Mouse (Mus musculus): ENCODE results near the gene Osbpl8. TPM values are rescaled to one million over a fixed set of nuclear protein-coding genes. Genes with fewer than 3 reads are reported as not detected.

Osbpl8 gene
- polyA plus RNA-seq, 1 experiment from 2014 or later = 2.8 TPM

DNA sequence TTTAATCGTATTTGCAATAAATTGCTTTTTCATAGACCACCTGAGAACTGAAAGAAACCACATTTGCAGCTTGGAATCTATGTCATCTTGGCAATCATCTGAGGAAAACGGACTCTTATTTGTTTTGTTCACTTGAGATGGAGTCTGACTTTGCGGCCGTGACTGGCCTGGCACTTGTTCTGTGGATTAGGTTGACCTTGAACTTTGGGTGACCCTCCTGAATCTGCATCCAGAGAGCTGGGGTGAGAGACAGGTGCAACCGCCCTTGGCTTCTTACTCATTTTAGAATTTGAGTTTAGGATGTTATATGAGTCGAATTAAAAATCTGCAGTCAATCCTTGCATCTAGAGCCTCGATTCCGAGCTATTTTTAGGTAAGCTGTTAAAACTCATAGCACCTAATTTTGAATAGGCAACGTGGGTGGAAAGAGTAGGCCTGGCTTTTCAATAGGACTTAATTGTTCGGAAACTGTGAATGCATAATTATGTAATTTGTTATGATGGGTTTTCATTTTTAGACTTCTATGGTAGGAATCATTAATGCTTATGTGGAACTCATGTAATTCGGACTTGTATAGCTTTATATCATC is 20.1 kb upstream of the Osbpl8 start:
- Histone ChIP-seq H3K4me2 (replicated peaks; ENCODE audit: low read depth) (no peak overlapping the region), H3K27me3 (replicated peaks; ENCODE audit: control insufficient read depth, insufficient read depth, low read length) (no peaks in the 10 kb centered on the region), H3K36me3 (ENCODE audit: control insufficient read depth, insufficient read depth) (no peaks in the 10 kb centered on the region), H3K9ac (ENCODE audit: low read depth, low read length) (no peak overlapping the region), H3K4me1 (replicated peaks; ENCODE audit: control insufficient read depth, insufficient read depth, low read length) (no peaks in the 10 kb centered on the region), H3K4me3 (ENCODE audit: low read depth, low read length) (no peak overlapping the region), H3K9me3 (ENCODE audit: control insufficient read depth) (no peaks in the 10 kb centered on the region), H3K27ac (ENCODE audit: low read depth, low read length) (no peak overlapping the region)
- 79% methylated on average over 11 of the region's 11 CpGs for WGBS
- no peak for ATAC-seq
- no peak for TF ChIP-seq CTCF (IDR thresholded peaks at IDR 0.05; ENCODE audit: low read depth)

GRCm38 (mm10) chr10:111149761-111150160 is 14.8 kb upstream of the Osbpl8 start:
- H3K4me2 ChIP-seq (replicated peaks; ENCODE audit: low read depth) = no peak overlapping the region
- no peaks in the 10 kb centered on the region for H3K27me3 ChIP-seq (replicated peaks; ENCODE audit: control insufficient read depth, insufficient read depth, low read length)
- ATAC-seq = no peak
- H3K9me3 ChIP-seq (ENCODE audit: control insufficient read depth) = no peaks in the 10 kb centered on the region
- 51% methylated on average over 5 of the region's 5 CpGs for WGBS
- no peak for TF ChIP-seq CTCF (IDR thresholded peaks at IDR 0.05; ENCODE audit: low read depth)
- H3K4me1 ChIP-seq (replicated peaks; ENCODE audit: control insufficient read depth, insufficient read depth, low read length) = no peaks in the 10 kb centered on the region
- H3K9ac ChIP-seq (ENCODE audit: low read depth, low read length) = no peak overlapping the region
- no peaks in the 10 kb centered on the region for H3K36me3 ChIP-seq (ENCODE audit: control insufficient read depth, insufficient read depth)
- H3K4me3 ChIP-seq (ENCODE audit: low read depth, low read length) = no peak overlapping the region
- H3K27ac ChIP-seq (ENCODE audit: low read depth, low read length) = no peak overlapping the region

DNA sequence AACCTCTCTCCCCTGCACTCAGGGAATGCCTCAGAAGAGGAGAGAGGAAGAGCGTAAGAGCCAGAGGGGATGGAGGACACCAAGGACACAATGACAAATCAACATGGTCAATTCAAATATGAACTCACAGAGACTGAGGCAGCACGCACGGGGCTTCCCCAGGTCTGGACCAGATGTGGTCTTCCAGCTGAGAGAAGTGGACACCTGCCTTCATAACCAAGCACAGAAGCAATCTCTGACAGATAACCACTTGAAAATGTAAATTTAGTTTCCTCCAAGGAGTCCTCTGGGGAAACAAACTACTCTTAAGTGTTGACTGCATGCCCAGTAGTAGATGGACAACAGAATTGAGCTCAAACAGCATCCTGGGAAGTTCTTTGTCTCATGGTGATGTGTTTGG is 9.5 kb upstream of the Osbpl8 start:
- Histone ChIP-seq H3K36me3 (ENCODE audit: control insufficient read depth, insufficient read depth) (no peaks in the 10 kb centered on the region), H3K9me3 (ENCODE audit: control insufficient read depth) (no peaks in the 10 kb centered on the region), H3K9ac (ENCODE audit: low read depth, low read length) (no peak overlapping the region), H3K4me3 (ENCODE audit: low read depth, low read length) (no peak overlapping the region), H3K27me3 (replicated peaks; ENCODE audit: control insufficient read depth, insufficient read depth, low read length) (no peaks in the 10 kb centered on the region), H3K27ac (ENCODE audit: low read depth, low read length) (no peak overlapping the region), H3K4me1 (replicated peaks; ENCODE audit: control insufficient read depth, insufficient read depth, low read length) (no peaks in the 10 kb centered on the region), H3K4me2 (replicated peaks; ENCODE audit: low read depth) (no peak overlapping the region)
- TF ChIP-seq CTCF (IDR thresholded peaks at IDR 0.05; ENCODE audit: low read depth) = no peak
- no peak for ATAC-seq
- WGBS = 85% methylated on average over 3 of the region's 3 CpGs

DNA sequence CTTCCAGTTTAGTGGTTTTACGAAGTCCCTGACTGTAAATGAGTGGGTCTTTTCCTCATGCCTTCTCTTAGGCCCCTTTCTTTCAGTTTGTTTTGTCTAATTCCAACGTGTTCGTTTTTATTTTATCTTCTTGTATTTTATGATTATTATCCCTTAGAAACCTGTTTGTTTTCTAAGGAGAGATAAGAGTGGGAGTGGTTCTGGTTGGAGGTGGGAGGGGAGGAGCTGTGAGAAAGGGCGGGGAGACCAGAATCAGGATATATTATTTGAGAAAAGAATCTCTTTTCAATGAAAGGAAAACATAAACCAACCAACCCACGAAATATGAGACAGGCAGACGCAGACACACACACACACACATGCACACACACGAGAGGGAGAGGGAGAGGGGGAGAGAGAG is 9.0 kb upstream of the Osbpl8 start:
- ATAC-seq = no peak

GRCm38 (mm10) chr10:111156394-111157190 is 8.0 kb upstream of the Osbpl8 start:
- H3K4me2 ChIP-seq (replicated peaks; ENCODE audit: low read depth) = no peak overlapping the region
- TF ChIP-seq CTCF (IDR thresholded peaks at IDR 0.05; ENCODE audit: low read depth) = no peak

More for the DNA sequence above, 9.0 kb upstream of the Osbpl8 start:
- TF ChIP-seq CTCF (IDR thresholded peaks at IDR 0.05; ENCODE audit: low read depth) = no peak
- H3K36me3 ChIP-seq (ENCODE audit: control insufficient read depth, insufficient read depth) = no peaks in the 10 kb centered on the region
- no peak overlapping the region for H3K4me3 ChIP-seq (ENCODE audit: low read depth, low read length)
- no peak overlapping the region for H3K27ac ChIP-seq (ENCODE audit: low read depth, low read length)
- H3K27me3 ChIP-seq (replicated peaks; ENCODE audit: control insufficient read depth, insufficient read depth, low read length) = no peaks in the 10 kb centered on the region
- H3K9ac ChIP-seq (ENCODE audit: low read depth, low read length) = no peak overlapping the region
- H3K4me1 ChIP-seq (replicated peaks; ENCODE audit: control insufficient read depth, insufficient read depth, low read length) = no peaks in the 10 kb centered on the region
- whole genome bisulfite sequencing = 31% methylated on average over 7 of the region's 7 CpGs
- H3K4me2 ChIP-seq (replicated peaks; ENCODE audit: low read depth) = no peak overlapping the region
- H3K9me3 ChIP-seq (ENCODE audit: control insufficient read depth) = no peaks in the 10 kb centered on the region

GRCm38 (mm10) chr10:111157241-111157659 is 7.3 kb upstream of the Osbpl8 start:
- 72% methylated on average over 7 of the region's 7 CpGs for WGBS
- Histone ChIP-seq H3K9ac (ENCODE audit: low read depth, low read length) (no peak overlapping the region), H3K27me3 (replicated peaks; ENCODE audit: control insufficient read depth, insufficient read depth, low read length) (no peaks in the 10 kb centered on the region), H3K4me1 (replicated peaks; ENCODE audit: control insufficient read depth, insufficient read depth, low read length) (no peaks in the 10 kb centered on the region), H3K4me3 (ENCODE audit: low read depth, low read length) (no peak overlapping the region), H3K36me3 (ENCODE audit: control insufficient read depth, insufficient read depth) (no peaks in the 10 kb centered on the region), H3K27ac (ENCODE audit: low read depth, low read length) (no peak overlapping the region), H3K9me3 (ENCODE audit: control insufficient read depth) (no peaks in the 10 kb centered on the region), H3K4me2 (replicated peaks; ENCODE audit: low read depth) (no peak overlapping the region)
- no peak for TF ChIP-seq CTCF (IDR thresholded peaks at IDR 0.05; ENCODE audit: low read depth)
- no peak for ATAC-seq

More at GRCm38 (mm10) chr10:111156394-111157190, 8.0 kb upstream of the Osbpl8 start:
- no peak overlapping the region for H3K4me3 ChIP-seq (ENCODE audit: low read depth, low read length)
- no peak for ATAC-seq
- no peaks in the 10 kb centered on the region for H3K4me1 ChIP-seq (replicated peaks; ENCODE audit: control insufficient read depth, insufficient read depth, low read length)
- no peaks in the 10 kb centered on the region for H3K9me3 ChIP-seq (ENCODE audit: control insufficient read depth)
- no peaks in the 10 kb centered on the region for H3K27me3 ChIP-seq (replicated peaks; ENCODE audit: control insufficient read depth, insufficient read depth, low read length)
- H3K36me3 ChIP-seq (ENCODE audit: control insufficient read depth, insufficient read depth) = no peaks in the 10 kb centered on the region
- no peak overlapping the region for H3K9ac ChIP-seq (ENCODE audit: low read depth, low read length)
- WGBS = 87% methylated on average over 29 of the region's 29 CpGs
- H3K27ac ChIP-seq (ENCODE audit: low read depth, low read length) = no peak overlapping the region
